Comparison of ENCODE assay signal across 28 mouse cellular contexts in genomic region chr3:86638552-86639348, GRCm38 (mm10).
DNase-seq lines count a peak whose midpoint lies in the region; ATAC-seq lines count a peak whose summit lies in the region.
"Had no signal": no experiment of that assay in that cellular context is flagged by ENCODE, and none has a peak within 500 bp of the region (broad histone marks: within the 10 kb centered on the region; RNA-seq: fewer than 3 reads in every experiment).

No protein-coding gene starts in this region.

- peak; percentile 73 for DNase-seq in midbrain, embryonic 11.5 days (ENCODE audit: low spot score, missing footprints)
- DNase-seq in kidney, postnatal 4 days, result no peak
- DNase-seq: adrenal gland, postnatal 25 days; cerebellum, adult 18-20 months; cerebellum, postnatal 10 days; kidney, adult 9 months; kidney, postnatal 25 days; left cerebral cortex, postnatal 4 days; liver, postnatal 0 days; lung, postnatal 36 days; retina, postnatal 1 day; right cerebral cortex, postnatal 25 days; spleen, adult 18-20 months; thymus, postnatal 14 days had no signal

- no peaks in the 10 kb centered on the region for H3K9me3 ChIP-seq in midbrain, embryonic 11.5 days (ENCODE audit: control insufficient read depth, low read length)
- no peaks in the 10 kb centered on the region for H3K9me3 ChIP-seq in midbrain, embryonic 16.5 days (replicated peaks; ENCODE audit: control insufficient read depth, low read length, poor library complexity, severe bottlenecking)
- H3K9me3 ChIP-seq in hindbrain, embryonic 15.5 days, result no peaks in the 10 kb centered on the region
- no peaks in the 10 kb centered on the region for H3K9me3 ChIP-seq in midbrain, embryonic 15.5 days
- no peaks in the 10 kb centered on the region for H3K9me3 ChIP-seq in neural tube, embryonic 15.5 days (replicated peaks)
- H3K9me3 ChIP-seq in heart, embryonic 11.5 days (replicated peaks; ENCODE audit: control insufficient read depth, low read length), result no peaks in the 10 kb centered on the region
- H3K9me3 ChIP-seq: embryonic facial prominence, embryonic 13.5 days; heart, embryonic 15.5 days; liver, embryonic 12.5 days; megakaryocyte, embryonic 14.5 days had no signal

- no peak for ATAC-seq in midbrain, embryonic 11.5 days (ENCODE audit: low FRiP score)
- ATAC-seq in midbrain, embryonic 16.5 days, result no peak
- ATAC-seq in hindbrain, embryonic 15.5 days (ENCODE audit: low FRiP score, low read depth), result peak; percentile 80
- no peak for ATAC-seq in midbrain, embryonic 15.5 days (replicated peaks)
- peak; percentile 88 for ATAC-seq in neural tube, embryonic 15.5 days (ENCODE audit: low FRiP score)
- ATAC-seq in heart, embryonic 11.5 days (replicated peaks; ENCODE audit: insufficient number of reproducible peaks, low FRiP score, low TSS enrichment), result no peak
- ATAC-seq: CD4-positive, CD25-positive, alpha-beta regulatory T cell, adult 4 months; forebrain, embryonic 16.5 days; intestine, postnatal 0 days; liver, embryonic 12.5 days; liver, postnatal 0 days had no signal

- no peak overlapping the region for H3K4me2 ChIP-seq in midbrain, embryonic 11.5 days
- no peak overlapping the region for H3K4me2 ChIP-seq in midbrain, embryonic 16.5 days (ENCODE audit: low read length)
- no peak overlapping the region for H3K4me2 ChIP-seq in hindbrain, embryonic 15.5 days
- H3K4me2 ChIP-seq in midbrain, embryonic 15.5 days, result no peak overlapping the region
- H3K4me2 ChIP-seq in neural tube, embryonic 15.5 days, result no peak overlapping the region
- H3K4me2 ChIP-seq in heart, embryonic 11.5 days, result no peak overlapping the region
- H3K4me2 ChIP-seq: embryonic facial prominence, embryonic 13.5 days; heart, embryonic 15.5 days; liver, embryonic 12.5 days had no signal

- H3K27me3 ChIP-seq in midbrain, embryonic 11.5 days (ENCODE audit: control insufficient read depth, insufficient read depth, low read length), result no peaks in the 10 kb centered on the region
- H3K27me3 ChIP-seq in midbrain, embryonic 16.5 days (ENCODE audit: control insufficient read depth, insufficient read depth, low read depth, low read length), result no peaks in the 10 kb centered on the region
- no peaks in the 10 kb centered on the region for H3K27me3 ChIP-seq in hindbrain, embryonic 15.5 days
- H3K27me3 ChIP-seq in midbrain, embryonic 15.5 days (replicated peaks), result no peaks in the 10 kb centered on the region
- H3K27me3 ChIP-seq in neural tube, embryonic 15.5 days (replicated peaks), result no peaks in the 10 kb centered on the region
- H3K27me3 ChIP-seq in heart, embryonic 11.5 days (ENCODE audit: control insufficient read depth, insufficient read depth, low read length), result no peaks in the 10 kb centered on the region
- H3K27me3 ChIP-seq: embryonic facial prominence, embryonic 13.5 days; heart, embryonic 15.5 days; liver, embryonic 12.5 days had no signal

- H3K9ac ChIP-seq in midbrain, embryonic 11.5 days (ENCODE audit: low read length), result no peak overlapping the region
- no peak overlapping the region for H3K9ac ChIP-seq in midbrain, embryonic 16.5 days (ENCODE audit: low read depth, low read length)
- H3K9ac ChIP-seq in hindbrain, embryonic 15.5 days, result no peak overlapping the region
- no peak overlapping the region for H3K9ac ChIP-seq in midbrain, embryonic 15.5 days
- no peak overlapping the region for H3K9ac ChIP-seq in neural tube, embryonic 15.5 days (replicated peaks)
- no peak overlapping the region for H3K9ac ChIP-seq in heart, embryonic 11.5 days (ENCODE audit: low read depth, low read length)
- H3K9ac ChIP-seq: embryonic facial prominence, embryonic 13.5 days; heart, embryonic 15.5 days; liver, embryonic 12.5 days; liver, postnatal 0 days had no signal

- no peak overlapping the region for H3K27ac ChIP-seq in midbrain, embryonic 11.5 days (ENCODE audit: low read depth, low read length)
- H3K27ac ChIP-seq in midbrain, embryonic 16.5 days (ENCODE audit: low read length), result no peak overlapping the region
- H3K27ac ChIP-seq in hindbrain, embryonic 15.5 days (replicated peaks), result peak overlapping the region; percentile 7
- H3K27ac ChIP-seq in midbrain, embryonic 15.5 days, result 0 out of 2 replicates have a peak overlapping the region, but pooled peaks have one; percentile 38
- H3K27ac ChIP-seq in neural tube, embryonic 15.5 days (replicated peaks), result peak overlapping the region; percentile 66
- no peak overlapping the region for H3K27ac ChIP-seq in heart, embryonic 11.5 days (ENCODE audit: low read depth, low read length)
- H3K27ac ChIP-seq: embryonic facial prominence, embryonic 13.5 days; heart, embryonic 15.5 days; layer of hippocampus, adult 2 months; liver, embryonic 12.5 days had no signal

- H3K4me3 ChIP-seq in midbrain, embryonic 11.5 days (ENCODE audit: low read depth, low read length), result no peak overlapping the region
- H3K4me3 ChIP-seq in midbrain, embryonic 16.5 days (ENCODE audit: low read depth, low read length), result no peak overlapping the region
- no peak overlapping the region for H3K4me3 ChIP-seq in hindbrain, embryonic 15.5 days
- H3K4me3 ChIP-seq in midbrain, embryonic 15.5 days, result no peak overlapping the region
- no peak overlapping the region for H3K4me3 ChIP-seq in neural tube, embryonic 15.5 days (replicated peaks)
- no peak overlapping the region for H3K4me3 ChIP-seq in heart, embryonic 11.5 days (ENCODE audit: low read depth, low read length)
- H3K4me3 ChIP-seq: embryonic facial prominence, embryonic 13.5 days; erythroblast, embryonic 14.5 days; heart, embryonic 15.5 days; layer of hippocampus, adult 2 months; liver, embryonic 12.5 days; megakaryocyte, embryonic 14.5 days had no signal

- WGBS in midbrain, embryonic 11.5 days, result 92% methylated on average over 2 of the region's 2 CpGs
- WGBS in midbrain, embryonic 16.5 days, result 68% methylated on average over 2 of the region's 2 CpGs
- 63% methylated on average over 2 of the region's 2 CpGs for WGBS in hindbrain, embryonic 15.5 days
- 78% methylated on average over 2 of the region's 2 CpGs for WGBS in midbrain, embryonic 15.5 days
- 31% methylated on average over 2 of the region's 2 CpGs for WGBS in neural tube, embryonic 15.5 days
- WGBS in heart, embryonic 11.5 days (ENCODE audit: insufficient replicate concordance), result 89% methylated on average over 2 of the region's 2 CpGs

- H3K4me1 ChIP-seq in midbrain, embryonic 11.5 days (ENCODE audit: control insufficient read depth, insufficient read depth, low read length), result peaks cover 3% of the 10 kb centered on the region; the same call in 1 of the 2 replicates
- no peaks in the 10 kb centered on the region; the same call in 1 of the 2 replicates for H3K4me1 ChIP-seq in midbrain, embryonic 16.5 days (ENCODE audit: control insufficient read depth, insufficient read depth, low read length)
- H3K4me1 ChIP-seq in hindbrain, embryonic 15.5 days (replicated peaks), result 0 out of 2 replicates have a peak, but pooled peaks cover 3% of the 10 kb centered on the region
- no peaks in the 10 kb centered on the region for H3K4me1 ChIP-seq in midbrain, embryonic 15.5 days
- peaks cover 8% of the 10 kb centered on the region; the same call in 1 of the 2 replicates for H3K4me1 ChIP-seq in neural tube, embryonic 15.5 days
- peaks cover 3% of the 10 kb centered on the region; the same call in 1 of the 2 replicates for H3K4me1 ChIP-seq in heart, embryonic 11.5 days (ENCODE audit: control insufficient read depth, insufficient read depth, low read length)
- H3K4me1 ChIP-seq: heart, embryonic 15.5 days; liver, embryonic 12.5 days had no signal

- no peaks in the 10 kb centered on the region for H3K36me3 ChIP-seq in midbrain, embryonic 11.5 days (ENCODE audit: control insufficient read depth, insufficient read depth, low read length)
- H3K36me3 ChIP-seq in midbrain, embryonic 16.5 days (ENCODE audit: control insufficient read depth, insufficient read depth, low read length), result no peaks in the 10 kb centered on the region
- no peaks in the 10 kb centered on the region for H3K36me3 ChIP-seq in hindbrain, embryonic 15.5 days
- no peaks in the 10 kb centered on the region for H3K36me3 ChIP-seq in midbrain, embryonic 15.5 days (replicated peaks)
- no peaks in the 10 kb centered on the region for H3K36me3 ChIP-seq in neural tube, embryonic 15.5 days
- no peaks in the 10 kb centered on the region for H3K36me3 ChIP-seq in heart, embryonic 11.5 days (ENCODE audit: control insufficient read depth, insufficient read depth, low read length)
- H3K36me3 ChIP-seq: embryonic facial prominence, embryonic 13.5 days; heart, embryonic 15.5 days; liver, embryonic 12.5 days had no signal

Comparison
In these comparisons a context has a peak if more than half of its experiments do, and no peak if none do; other contexts are left out.
1. H3K27ac ChIP-seq: peak in hindbrain, embryonic 15.5 days (single experiment), midbrain, embryonic 15.5 days (single experiment) and neural tube, embryonic 15.5 days (single experiment); none in midbrain, embryonic 11.5 days (single experiment), midbrain, embryonic 16.5 days (single experiment) and heart, embryonic 11.5 days (single experiment).
2. ATAC-seq: peak in hindbrain, embryonic 15.5 days (single experiment) and neural tube, embryonic 15.5 days (single experiment); none in midbrain, embryonic 11.5 days (single experiment), midbrain, embryonic 16.5 days (single experiment), midbrain, embryonic 15.5 days (single experiment) and heart, embryonic 11.5 days (single experiment).